Mouse (Mus musculus) hematopoietic stem cell, adult 5-6 weeks (primary cell): ENCODE data around the gene Clptm1l. TPM values are rescaled to one million over a fixed set of nuclear protein-coding genes. Genes with fewer than 3 reads are reported as not detected.

Experiments
- ATAC-seq, 2 experiments: fragments of 125-278 bp in 1 of 2; replicated peaks in 1 of 2; 2 replicates each; pipeline ENCODE4 v1.8.0; 2016 to 2017; ENCODE audit warnings: inconsistent platforms in 2 of 2, mild to moderate bottlenecking in 2 of 2, moderate number of reproducible peaks in 2 of 2, low read depth in 1 of 2, moderate TSS enrichment in 1 of 2; ENCODE audit not compliant: low FRiP score in 2 of 2, poor library complexity in 2 of 2, severe bottlenecking in 2 of 2, insufficient read depth in 1 of 2, low TSS enrichment in 1 of 2
- total RNA-seq: library from RNA; stranded (forward); fragments of 172-1452, 232-1000 nt; gene quantifications from 2 replicates; pipeline ENCODE4 v1.2.3, GENCODE M21; 2017

Gene Clptm1l
- total RNA-seq, 1 experiment from 2014 or later: 52.8 TPM

- peak; percentile 86 to 91 for ATAC-seq
These were observed 42.7 kb downstream of the Clptm1l start for GRCm38 (mm10) chr13:73646397-73647087.

- no peak for ATAC-seq
These were observed 49.5 kb downstream of the Clptm1l start for GRCm38 (mm10) chr13:73653266-73653665.

GRCm38 (mm10) chr13:73654976-73655375, 51.2 kb downstream of the Clptm1l start:
- no peak for ATAC-seq

GRCm38 (mm10) chr13:73658953-73659352, 55.1 kb downstream of the Clptm1l start:
- ATAC-seq: no peak

- no peak for ATAC-seq
These were observed 56.4 kb downstream of the Clptm1l start for GRCm38 (mm10) chr13:73660163-73660695.

Other genes starting within 250 kb of the Clptm1l start
- 19.4 and 22.5 TPM in 2 replicates for gene Lpcat1, start 136.8 kb upstream of the Clptm1l start, total RNA-seq
- gene Slc6a3, start 67.3 kb upstream of the Clptm1l start, total RNA-seq: not detected in 2 replicates
- 3.4 and 3.6 TPM in 2 replicates for gene Tert, start 22.9 kb downstream of the Clptm1l start, total RNA-seq
- gene Slc6a18, start 74.0 kb downstream of the Clptm1l start, total RNA-seq: not detected in 2 replicates
- gene Slc6a19, start 100.9 kb downstream of the Clptm1l start, total RNA-seq: 0.06 TPM in 1 of 2 replicates, not detected in the other
- 11.8 and 19.2 TPM in 2 replicates for gene Slc12a7, start 129.1 kb downstream of the Clptm1l start, total RNA-seq
- gene Nkd2, start 243.6 kb downstream of the Clptm1l start, total RNA-seq: not detected in 2 replicates